ENCODE assay signal across 24 mouse cellular contexts in genomic region chr11:100981236-100981635, GRCm38 (mm10).
"Had no signal": no experiment of that assay in that cellular context is flagged by ENCODE, and none has a peak within 500 bp of the region (broad histone marks: within the 10 kb centered on the region; RNA-seq: fewer than 3 reads in every experiment).

No protein-coding gene starts in this region.

- ATAC-seq: hindbrain, postnatal 0 days; intestine, embryonic 16.5 days; liver, embryonic 12.5 days had no signal

- H3K4me3 ChIP-seq: heart, embryonic 10.5 days; hindbrain, embryonic 13.5 days; hindbrain, embryonic 15.5 days; kidney, embryonic 15.5 days; limb, embryonic 13.5 days; limb, embryonic 15.5 days; liver, embryonic 12.5 days had no signal

- H3K36me3 ChIP-seq: heart, embryonic 10.5 days; hindbrain, embryonic 13.5 days; hindbrain, embryonic 15.5 days; kidney, embryonic 15.5 days; limb, embryonic 13.5 days; limb, embryonic 15.5 days; liver, embryonic 12.5 days had no signal

- H3K4me2 ChIP-seq: hindbrain, embryonic 13.5 days; hindbrain, embryonic 15.5 days; kidney, embryonic 15.5 days; limb, embryonic 13.5 days; limb, embryonic 15.5 days; liver, embryonic 12.5 days had no signal

- DNase-seq: gastrocnemius, postnatal 10 days; gastrocnemius, postnatal 25 days; heart, adult 11 months; heart, postnatal 14 days; heart, postnatal 36 days; kidney, adult 11 months; kidney, adult 2 months; kidney, adult 9 months; kidney, postnatal 14 days; kidney, postnatal 36 days; layer of hippocampus, adult 9-11 months; layer of hippocampus, postnatal 36 days; left cerebral cortex, postnatal 4 days had no signal

- H3K4me1 ChIP-seq: limb, embryonic 13.5 days had no signal

- H3K9me3 ChIP-seq: heart, embryonic 10.5 days; hindbrain, embryonic 13.5 days; hindbrain, embryonic 15.5 days; kidney, embryonic 15.5 days; limb, embryonic 13.5 days; limb, embryonic 15.5 days; liver, embryonic 12.5 days had no signal

- H3K9ac ChIP-seq: hindbrain, embryonic 13.5 days; hindbrain, embryonic 15.5 days; kidney, embryonic 15.5 days; limb, embryonic 13.5 days; limb, embryonic 15.5 days; liver, embryonic 12.5 days; liver, embryonic 14.5 days had no signal

- H3K27ac ChIP-seq: hindbrain, embryonic 13.5 days; hindbrain, embryonic 15.5 days; hindbrain, postnatal 0 days; kidney, postnatal 0 days; limb, embryonic 13.5 days; liver, embryonic 12.5 days; liver, embryonic 14.5 days had no signal
